Mouse (Mus musculus): ENCODE measurements around the gene Chst3.
"Not testable (repeated sequence)": the region's sequence is repeated elsewhere in the genome, so short reads cannot be mapped to it uniquely, and the experiment has no call there.

Chst3 gene

DNA sequence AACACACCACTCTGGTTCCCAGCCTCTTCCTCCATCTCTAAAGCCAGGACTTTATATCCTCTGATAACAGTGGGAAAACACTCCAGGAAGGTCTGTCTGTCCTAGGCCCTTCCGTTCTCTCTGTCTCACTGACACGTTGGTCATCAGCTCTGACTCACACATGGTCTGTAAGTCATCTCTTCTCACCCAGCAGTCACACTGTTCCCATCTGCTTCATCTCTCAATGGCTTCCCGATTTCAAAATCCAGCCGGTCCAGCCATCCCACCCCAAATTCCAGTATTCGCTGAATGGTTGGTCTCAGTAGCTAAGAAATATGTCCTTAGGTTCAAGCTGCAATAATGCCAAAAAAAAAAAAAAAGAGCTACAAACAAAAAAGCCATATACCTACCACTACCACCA lies 24.9 kb upstream of the Chst3 start:
- H3K4me3 ChIP-seq (replicated peaks; ENCODE audit: low read length): no peak overlapping the region
- peaks cover 29% of the 10 kb centered on the region for H3K4me1 ChIP-seq (replicated peaks; ENCODE audit: low read depth, low read length)
- H3K9me3 ChIP-seq (ENCODE audit: low read length): peaks cover 11% of the 10 kb centered on the region
- no peaks in the 10 kb centered on the region for H3K27me3 ChIP-seq (ENCODE audit: insufficient read depth, low read length)
- H3K36me3 ChIP-seq (ENCODE audit: insufficient read depth, low read length): no peaks in the 10 kb centered on the region
- TF ChIP-seq POU5F1 (IDR thresholded peaks at IDR 0.05; ENCODE audit: borderline replicate concordance, low read length) (no peak), CTCF (conservative IDR thresholded peaks at IDR 0.05; ENCODE audit: low read length) (no peak), NANOG (IDR thresholded peaks at IDR 0.05; ENCODE audit: borderline replicate concordance, low read length) (no peak)

DNA sequence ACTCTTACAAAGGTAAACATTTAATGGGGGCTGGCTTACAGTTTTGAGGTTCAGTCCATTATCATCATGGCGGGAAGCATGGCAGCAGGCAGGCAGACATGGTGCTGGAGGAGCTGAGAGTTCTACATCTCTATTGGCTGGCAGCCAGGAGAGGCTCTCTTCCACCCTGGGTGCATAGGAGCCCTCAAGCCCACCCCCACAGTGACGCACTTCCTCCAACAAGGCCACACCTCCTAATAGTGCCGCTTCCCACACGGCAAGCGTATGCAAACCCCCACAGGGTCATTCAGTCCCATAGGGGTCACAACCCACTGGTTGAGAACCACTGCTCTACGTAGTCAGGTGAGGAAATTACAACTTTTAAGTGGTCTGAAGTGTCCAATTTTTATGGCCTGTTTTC lies 21.4 kb upstream of the Chst3 start:
- Histone ChIP-seq H3K9me3 (ENCODE audit: low read length) (peaks cover 11% of the 10 kb centered on the region), H3K36me3 (ENCODE audit: insufficient read depth, low read length) (peaks cover 14% of the 10 kb centered on the region), H3K27me3 (ENCODE audit: insufficient read depth, low read length) (no peaks in the 10 kb centered on the region), H3K4me3 (replicated peaks; ENCODE audit: low read length) (peak overlapping the region; percentile 80), H3K4me1 (replicated peaks; ENCODE audit: low read depth, low read length) (peaks cover 28% of the 10 kb centered on the region)
- TF ChIP-seq NANOG (IDR thresholded peaks at IDR 0.05; ENCODE audit: borderline replicate concordance, low read length) (peak; percentile 9; the same call in 1 of the 2 replicates), POU5F1 (IDR thresholded peaks at IDR 0.05; ENCODE audit: borderline replicate concordance, low read length) (no peak)

GRCm38 (mm10) chr10:60237475-60238154 lies 18.6 kb upstream of the Chst3 start:
- H3K4me3 ChIP-seq (replicated peaks; ENCODE audit: low read length): no peak overlapping the region
- no peaks in the 10 kb centered on the region for H3K27me3 ChIP-seq (ENCODE audit: insufficient read depth, low read length)
- H3K4me1 ChIP-seq (replicated peaks; ENCODE audit: low read depth, low read length): peaks cover 35% of the 10 kb centered on the region
- peaks cover under 1% of the 10 kb centered on the region for H3K9me3 ChIP-seq (ENCODE audit: low read length)
- peak; percentile 87 for TF ChIP-seq CTCF (conservative IDR thresholded peaks at IDR 0.05; ENCODE audit: low read length)
- no peak for TF ChIP-seq POU5F1 (IDR thresholded peaks at IDR 0.05; ENCODE audit: borderline replicate concordance, low read length)
- H3K36me3 ChIP-seq (ENCODE audit: insufficient read depth, low read length): peaks cover 14% of the 10 kb centered on the region

GRCm38 (mm10) chr10:60235876-60236275 lies 16.8 kb upstream of the Chst3 start:
- not testable (repeated sequence) for H3K27me3 ChIP-seq (ENCODE audit: insufficient read depth, low read length); H3K9me3 ChIP-seq (ENCODE audit: low read length); H3K4me3 ChIP-seq (replicated peaks; ENCODE audit: low read length)
- peaks cover 43% of the 10 kb centered on the region for H3K4me1 ChIP-seq (replicated peaks; ENCODE audit: low read depth, low read length)
- H3K36me3 ChIP-seq (ENCODE audit: insufficient read depth, low read length): peaks cover 14% of the 10 kb centered on the region

DNA sequence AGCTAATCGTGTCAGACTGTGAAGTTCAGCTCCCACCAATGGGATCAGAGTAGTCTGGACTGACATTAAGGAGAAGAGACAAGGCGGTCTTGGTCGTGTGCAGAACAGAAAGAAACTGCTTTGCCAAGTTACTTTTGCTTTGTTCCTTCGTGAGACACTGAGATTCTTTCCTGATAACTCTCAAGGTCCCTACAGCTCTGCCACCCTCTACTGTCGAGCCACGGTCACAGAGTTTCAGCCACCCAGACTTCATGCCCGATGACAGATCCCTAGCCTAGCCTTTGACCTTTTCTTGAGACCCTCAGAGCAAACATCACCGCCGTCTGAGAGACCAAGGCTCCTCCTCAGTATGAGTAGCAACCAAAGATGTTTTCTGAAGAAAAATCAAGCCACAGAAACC lies 14.9 kb upstream of the Chst3 start:
- no peak overlapping the region for H3K4me3 ChIP-seq (replicated peaks; ENCODE audit: low read length)
- peaks cover 7% of the 10 kb centered on the region; the same call in 1 of the 2 replicates for H3K27me3 ChIP-seq (ENCODE audit: insufficient read depth, low read length)
- no peak for TF ChIP-seq NANOG (IDR thresholded peaks at IDR 0.05; ENCODE audit: borderline replicate concordance, low read length)

GRCm38 (mm10) chr10:60230321-60231088 lies 11.4 kb upstream of the Chst3 start:
- Histone ChIP-seq H3K4me1 (replicated peaks; ENCODE audit: low read depth, low read length) (peaks cover 40% of the 10 kb centered on the region), H3K4me3 (replicated peaks; ENCODE audit: low read length) (0 out of 2 replicates have a peak overlapping the region, but pooled peaks have one; percentile 18), H3K27me3 (ENCODE audit: insufficient read depth, low read length) (peaks cover 19% of the 10 kb centered on the region), H3K9me3 (ENCODE audit: low read length) (no peaks in the 10 kb centered on the region), H3K36me3 (ENCODE audit: insufficient read depth, low read length) (no peaks in the 10 kb centered on the region)
- no peak for TF ChIP-seq CTCF (conservative IDR thresholded peaks at IDR 0.05; ENCODE audit: low read length)
- TF ChIP-seq NANOG (IDR thresholded peaks at IDR 0.05; ENCODE audit: borderline replicate concordance, low read length): no peak
- TF ChIP-seq POU5F1 (IDR thresholded peaks at IDR 0.05; ENCODE audit: borderline replicate concordance, low read length): no peak

More for the DNA sequence above, 14.9 kb upstream of the Chst3 start:
- Histone ChIP-seq H3K9me3 (ENCODE audit: low read length) (no peaks in the 10 kb centered on the region), H3K4me1 (replicated peaks; ENCODE audit: low read depth, low read length) (peaks cover 52% of the 10 kb centered on the region), H3K36me3 (ENCODE audit: insufficient read depth, low read length) (peaks cover 14% of the 10 kb centered on the region)

- Histone ChIP-seq H3K36me3 (ENCODE audit: insufficient read depth, low read length) (no peaks in the 10 kb centered on the region), H3K4me1 (replicated peaks; ENCODE audit: low read depth, low read length) (peaks cover 46% of the 10 kb centered on the region), H3K9me3 (ENCODE audit: low read length) (no peaks in the 10 kb centered on the region), H3K4me3 (replicated peaks; ENCODE audit: low read length) (no peak overlapping the region), H3K27me3 (ENCODE audit: insufficient read depth, low read length) (peaks cover 19% of the 10 kb centered on the region)
- TF ChIP-seq CTCF (conservative IDR thresholded peaks at IDR 0.05; ENCODE audit: low read length): no peak
- no peak for TF ChIP-seq POU5F1 (IDR thresholded peaks at IDR 0.05; ENCODE audit: borderline replicate concordance, low read length)
- TF ChIP-seq NANOG (IDR thresholded peaks at IDR 0.05; ENCODE audit: borderline replicate concordance, low read length): no peak
Measured at GRCm38 (mm10) chr10:60229113-60229512, 10.1 kb upstream of the Chst3 start.

- H3K4me1 ChIP-seq (replicated peaks; ENCODE audit: low read depth, low read length): peaks cover 36% of the 10 kb centered on the region
- no peak overlapping the region for H3K4me3 ChIP-seq (replicated peaks; ENCODE audit: low read length)
- TF ChIP-seq POU5F1 (IDR thresholded peaks at IDR 0.05; ENCODE audit: borderline replicate concordance, low read length) (no peak), CTCF (conservative IDR thresholded peaks at IDR 0.05; ENCODE audit: low read length) (no peak), NANOG (IDR thresholded peaks at IDR 0.05; ENCODE audit: borderline replicate concordance, low read length) (no peak)
- peaks cover 19% of the 10 kb centered on the region for H3K27me3 ChIP-seq (ENCODE audit: insufficient read depth, low read length)
- no peaks in the 10 kb centered on the region for H3K9me3 ChIP-seq (ENCODE audit: low read length)
- no peaks in the 10 kb centered on the region for H3K36me3 ChIP-seq (ENCODE audit: insufficient read depth, low read length)
Measured at GRCm38 (mm10) chr10:60227666-60228065, 8.6 kb upstream of the Chst3 start.

GRCm38 (mm10) chr10:60224601-60225000 lies 5.5 kb upstream of the Chst3 start:
- TF ChIP-seq NANOG (IDR thresholded peaks at IDR 0.05; ENCODE audit: borderline replicate concordance, low read length) (no peak), CTCF (conservative IDR thresholded peaks at IDR 0.05; ENCODE audit: low read length) (no peak), POU5F1 (IDR thresholded peaks at IDR 0.05; ENCODE audit: borderline replicate concordance, low read length) (no peak)
- Histone ChIP-seq H3K9me3 (ENCODE audit: low read length) (no peaks in the 10 kb centered on the region), H3K4me1 (replicated peaks; ENCODE audit: low read depth, low read length) (peaks cover 23% of the 10 kb centered on the region), H3K27me3 (ENCODE audit: insufficient read depth, low read length) (peaks cover 33% of the 10 kb centered on the region), H3K36me3 (ENCODE audit: insufficient read depth, low read length) (no peaks in the 10 kb centered on the region), H3K4me3 (replicated peaks; ENCODE audit: low read length) (no peak overlapping the region)

DNA sequence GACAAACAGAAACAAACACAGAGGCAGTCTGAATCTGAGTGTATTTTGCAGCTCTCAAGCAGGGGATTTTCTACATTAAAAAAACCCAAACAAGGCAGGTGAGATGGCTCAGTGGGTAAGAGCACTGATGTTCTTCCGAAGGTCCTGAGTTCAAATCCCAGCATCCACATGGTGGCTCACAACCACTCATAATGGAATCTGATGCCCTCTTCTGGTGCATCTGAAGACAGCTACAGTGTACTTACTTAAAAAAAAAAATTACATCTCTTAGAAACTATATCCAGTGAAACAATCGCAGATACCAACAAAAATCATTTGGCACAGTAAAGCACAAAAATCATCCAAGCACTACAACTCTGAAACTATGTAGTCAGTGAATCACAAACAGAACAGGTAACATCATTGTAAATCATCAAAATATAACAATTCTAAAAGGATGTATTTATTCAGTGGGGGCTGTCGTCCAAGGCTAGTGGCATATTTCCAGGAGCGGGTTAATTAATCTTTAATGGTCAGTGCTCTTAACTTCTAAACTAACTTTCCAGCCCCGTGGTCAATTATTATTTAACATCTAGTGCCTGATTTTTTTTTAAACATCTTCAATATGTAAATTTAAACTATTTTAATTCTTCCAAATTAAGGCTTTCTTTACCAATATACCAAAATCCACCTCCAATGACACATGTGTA lies 2.7 kb upstream of the Chst3 start:
- H3K9me3 ChIP-seq (ENCODE audit: low read length); H3K4me3 ChIP-seq (replicated peaks; ENCODE audit: low read length); H3K36me3 ChIP-seq (ENCODE audit: insufficient read depth, low read length): not testable (repeated sequence)
- Histone ChIP-seq H3K27me3 (ENCODE audit: insufficient read depth, low read length) (peaks cover 43% of the 10 kb centered on the region), H3K4me1 (replicated peaks; ENCODE audit: low read depth, low read length) (peaks cover 40% of the 10 kb centered on the region)
